Mouse (Mus musculus) hindbrain, embryonic 16.5 days (tissue): ENCODE measurements at regions not wholly inside any gene's neighbourhood (a gene's known extent, or its start where the extent isn't known, plus 50 kb on each side); places are given as distances from the start of the nearest gene placed in this dataset.
A peak's percentile ranks its signal among the peaks of the same experiment; 100 is the strongest.

Experiments used
- ATAC-seq: fragments of 200-750 bp; cut with Nextera tagmentation; 2 replicates; pipeline ENCODE4 v1.8.0; 2017; ENCODE audit warnings: moderate TSS enrichment, moderate library complexity
- H3K27ac ChIP-seq: fragments of 300-500 bp; sonication (generic); 2 replicates; pipeline ENCODE4 v1.5.1; 2014; ENCODE audit warnings: low read depth, mild to moderate bottlenecking, control low read depth, low read length, moderate library complexity
- H3K27me3 ChIP-seq: fragments of 300-500 bp; sonication (generic); replicated peaks from 2 replicates; pipeline ENCODE4 v1.6.1; 2014; ENCODE audit warnings: low read length; ENCODE audit not compliant: control insufficient read depth, insufficient read depth
- H3K36me3 ChIP-seq: fragments of 300-500 bp; sonication (generic); 2 replicates; pipeline ENCODE4 v1.6.1; 2014; ENCODE audit warnings: mild to moderate bottlenecking, low read length, moderate library complexity, mixed read lengths; ENCODE audit not compliant: control insufficient read depth, insufficient read depth
- H3K4me1 ChIP-seq: fragments of 300-500 bp; sonication (generic); 2 replicates; pipeline ENCODE4 v1.6.1; 2014; ENCODE audit warnings: low read depth, low read length; ENCODE audit not compliant: control insufficient read depth, insufficient read depth
- H3K4me2 ChIP-seq: fragments of 300-500 bp; sonication (generic); 2 replicates; pipeline ENCODE4 v1.6.1; 2014; ENCODE audit warnings: mild to moderate bottlenecking, low read length, control low read depth, moderate library complexity
- H3K4me3 ChIP-seq: fragments of 300-500 bp; sonication (generic); 2 replicates; pipeline ENCODE4 v1.5.1; 2014; ENCODE audit warnings: mild to moderate bottlenecking, low read length, control low read depth, moderate library complexity
- H3K9ac ChIP-seq: fragments of 300-500 bp; sonication (generic); 2 replicates; pipeline ENCODE4 v1.6.1; 2014; ENCODE audit warnings: low read depth, mild to moderate bottlenecking, control low read depth, low read length, moderate library complexity
- H3K9me3 ChIP-seq: fragments of 300-500 bp; sonication (generic); 2 replicates; pipeline ENCODE4 v1.6.1; 2014; ENCODE audit warnings: mild to moderate bottlenecking, low read length, moderate library complexity; ENCODE audit not compliant: control insufficient read depth
- WGBS: fragments of 180-500 bp; shearing (Covaris S2); extraction: QIAGEN DNeasy Blood & Tissue Kit; methylation state at CpG from one replicate; pipeline ENCODE4 v1.1.7; 2014; 5-methylcytosine and 5-hydroxymethylcytosine counted together

DNA sequence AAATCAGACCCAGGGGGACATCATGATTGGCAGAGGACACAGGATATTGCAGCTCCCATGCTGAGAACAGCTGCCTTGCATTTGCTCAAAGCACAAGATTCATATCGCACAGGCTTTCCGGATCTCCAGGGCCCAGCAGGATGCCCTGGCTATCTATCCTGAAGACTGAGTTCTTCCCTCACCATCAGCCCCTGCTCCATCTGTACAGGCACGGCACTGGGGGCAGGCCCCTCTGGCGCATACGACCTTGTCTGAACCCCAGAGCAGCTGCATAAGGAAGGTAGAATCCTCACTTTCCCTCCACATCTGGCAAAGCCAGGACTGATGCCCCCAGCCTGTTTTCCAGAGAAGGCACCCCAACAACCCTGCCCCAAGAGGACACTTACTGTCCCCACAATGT, 266.8 kb downstream of the Tns1 start:
- Histone ChIP-seq H3K27me3 (no peaks in the 10 kb centered on the region), H3K27ac (no peak overlapping the region), H3K9ac (no peak overlapping the region), H3K4me1 (peaks cover 2% of the 10 kb centered on the region), H3K4me2 (no peak overlapping the region), H3K4me3 (no peak overlapping the region), H3K9me3 (no peaks in the 10 kb centered on the region), H3K36me3 (no peaks in the 10 kb centered on the region)
- no peak for ATAC-seq
- WGBS, result 50% methylated on average over 5 of the region's 5 CpGs

DNA sequence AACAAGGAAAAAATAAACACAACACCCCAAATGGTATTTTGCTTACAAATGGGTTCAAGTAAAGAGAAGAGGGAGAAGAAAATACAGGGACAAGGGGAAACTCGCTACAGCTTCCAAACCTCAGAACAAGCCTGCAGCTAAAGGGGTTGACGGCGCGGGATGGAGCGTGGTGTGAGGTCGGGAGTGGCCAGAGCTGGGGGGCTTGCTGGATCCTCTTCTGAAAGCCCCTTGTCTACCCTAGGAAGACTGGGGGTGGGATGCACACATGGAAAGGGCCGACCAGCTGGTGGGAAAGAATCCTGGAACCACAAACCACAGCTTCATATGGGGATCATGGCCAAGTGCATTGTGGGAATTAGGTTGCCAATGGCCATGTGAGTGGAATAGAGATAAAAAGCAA, 267.4 kb downstream of the Tns1 start:
- no peak for ATAC-seq
- Histone ChIP-seq H3K4me1 (no peaks in the 10 kb centered on the region; the same call in 1 of the 2 replicates), H3K4me2 (no peak overlapping the region), H3K27me3 (no peaks in the 10 kb centered on the region), H3K27ac (no peak overlapping the region), H3K9me3 (no peaks in the 10 kb centered on the region), H3K36me3 (no peaks in the 10 kb centered on the region), H3K4me3 (no peak overlapping the region), H3K9ac (no peak overlapping the region)
- WGBS, result 93% methylated on average over 7 of the region's 7 CpGs

DNA sequence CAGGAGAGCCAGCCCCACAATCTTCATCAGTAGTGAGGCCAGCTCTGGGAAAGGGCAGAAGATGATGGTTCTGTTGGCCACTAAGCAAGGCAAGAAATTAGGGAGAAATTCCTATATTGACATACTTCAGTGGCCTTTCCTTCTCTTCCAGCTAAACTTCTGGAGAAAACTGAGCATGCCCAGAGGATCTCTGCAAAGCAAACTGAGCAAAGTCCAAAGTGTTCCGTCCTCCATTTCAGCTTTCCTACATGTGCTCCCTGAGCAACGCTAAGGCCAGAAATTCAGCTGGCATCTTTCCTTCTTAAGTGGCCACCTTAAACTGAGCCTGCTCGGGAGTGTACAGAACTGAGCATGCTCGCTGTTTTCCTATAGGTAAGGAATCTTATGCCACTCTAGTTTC, 268.9 kb downstream of the Tns1 start:
- H3K4me2 ChIP-seq, result no peak overlapping the region
- 92% methylated on average over 4 of the region's 4 CpGs for WGBS
- H3K4me1 ChIP-seq, result no peaks in the 10 kb centered on the region; the same call in none of the 2 replicates
- no peak overlapping the region for H3K4me3 ChIP-seq
- ATAC-seq, result no peak
- H3K9me3 ChIP-seq, result no peaks in the 10 kb centered on the region
- no peaks in the 10 kb centered on the region for H3K36me3 ChIP-seq
- H3K27ac ChIP-seq, result no peak overlapping the region
- H3K27me3 ChIP-seq, result no peaks in the 10 kb centered on the region
- H3K9ac ChIP-seq, result no peak overlapping the region

DNA sequence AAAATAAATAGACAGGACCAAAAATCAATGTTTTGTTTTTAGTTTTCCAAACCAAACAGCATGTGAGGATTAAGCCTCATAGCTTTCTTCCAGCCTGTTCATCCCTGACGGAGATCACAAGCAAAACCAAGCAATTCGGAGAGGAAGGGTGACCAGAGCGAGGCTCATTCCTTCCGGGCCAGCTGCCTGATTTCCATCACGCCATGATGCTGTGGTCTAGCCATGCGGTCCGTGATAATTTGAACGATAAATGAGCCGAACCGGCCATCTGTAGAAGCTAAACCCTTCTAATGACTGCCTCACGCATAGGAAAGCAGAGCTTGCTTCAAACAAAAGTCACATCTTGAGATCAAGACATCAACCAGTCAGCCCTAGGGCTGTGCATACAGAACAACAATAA, 270.4 kb downstream of the Tns1 start:
- Histone ChIP-seq H3K27ac (no peak overlapping the region), H3K9ac (no peak overlapping the region), H3K36me3 (no peaks in the 10 kb centered on the region), H3K4me2 (no peak overlapping the region), H3K27me3 (no peaks in the 10 kb centered on the region), H3K4me1 (no peaks in the 10 kb centered on the region; the same call in none of the 2 replicates), H3K4me3 (no peak overlapping the region), H3K9me3 (no peaks in the 10 kb centered on the region)
- WGBS, result 64% methylated on average over 11 of the region's 11 CpGs
- ATAC-seq, result peak; percentile 24; the same call in 1 of the 2 replicates

DNA sequence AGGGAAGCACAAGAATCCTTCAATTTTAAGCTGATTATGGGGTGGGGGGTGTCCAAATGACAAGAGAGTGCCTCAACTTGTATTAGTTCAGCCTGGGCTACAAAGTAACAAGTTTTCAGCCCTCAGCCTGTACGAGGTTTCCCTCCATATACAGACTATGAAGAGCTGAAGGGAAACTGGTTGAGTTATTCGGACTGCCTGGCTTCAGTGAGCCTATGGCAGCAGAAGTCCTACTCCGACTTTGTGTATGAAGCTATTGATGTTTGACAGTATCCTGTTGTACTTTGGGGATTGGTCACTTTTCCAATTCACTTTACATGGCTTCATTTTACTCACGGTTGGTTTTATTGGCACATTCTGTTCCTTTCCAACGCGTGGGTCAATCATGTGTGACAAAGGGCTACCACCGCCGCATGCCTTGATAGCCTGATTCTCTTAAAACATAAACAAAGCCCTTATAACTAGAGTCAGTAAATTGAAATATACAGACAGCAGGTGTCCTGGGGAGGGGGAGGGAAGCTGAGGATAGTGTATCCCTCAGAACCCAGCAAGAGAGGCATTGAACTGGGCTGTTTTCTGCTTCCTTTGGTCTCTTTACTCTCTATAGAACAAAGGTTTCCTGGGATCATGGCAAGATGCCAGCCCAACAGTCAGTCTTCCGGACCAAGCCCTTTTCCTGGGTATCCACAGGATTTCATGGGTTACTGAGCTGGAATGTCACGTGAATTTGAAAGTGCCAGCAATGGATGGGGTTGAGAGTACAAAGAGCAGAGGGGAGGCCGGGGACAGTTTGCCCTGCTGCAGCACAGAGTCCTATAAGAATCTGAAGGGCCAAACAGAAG, 273.9 kb downstream of the Tns1 start:
- peak; percentile 89 for ATAC-seq
- no peak overlapping the region for H3K4me3 ChIP-seq
- 21% methylated on average over 11 of the region's 11 CpGs for WGBS

DNA sequence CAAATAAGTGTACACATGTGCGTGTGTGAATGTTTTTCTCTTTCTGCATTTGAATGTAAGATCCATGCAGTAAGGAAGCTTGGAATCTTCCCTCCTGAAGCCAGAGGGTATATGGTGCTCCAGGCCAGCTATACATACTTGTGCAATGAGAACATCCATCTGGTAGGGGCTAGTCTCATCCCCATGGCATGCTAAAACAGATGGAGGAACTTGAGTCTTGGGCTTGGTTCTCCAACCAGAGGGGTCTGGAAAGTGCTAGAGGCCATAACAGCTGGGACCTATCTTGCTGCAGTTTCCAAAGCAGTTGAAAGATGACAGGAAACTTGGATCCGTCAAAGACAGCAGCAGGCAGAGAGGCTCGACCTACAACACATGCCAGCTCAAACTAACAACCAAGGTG, 275.9 kb downstream of the Tns1 start:
- Histone ChIP-seq H3K4me3 (no peak overlapping the region), H3K4me2 (no peak overlapping the region), H3K36me3 (no peaks in the 10 kb centered on the region), H3K9ac (no peak overlapping the region), H3K27me3 (no peaks in the 10 kb centered on the region), H3K27ac (no peak overlapping the region), H3K4me1 (no peaks in the 10 kb centered on the region; the same call in 1 of the 2 replicates), H3K9me3 (no peaks in the 10 kb centered on the region)
- ATAC-seq, result no peak
- 83% methylated on average over 3 of the region's 3 CpGs for WGBS

More for the DNA sequence above, 273.9 kb downstream of the Tns1 start:
- Histone ChIP-seq H3K9me3 (no peaks in the 10 kb centered on the region), H3K36me3 (no peaks in the 10 kb centered on the region), H3K9ac (no peak overlapping the region), H3K4me1 (no peaks in the 10 kb centered on the region; the same call in none of the 2 replicates), H3K27ac (peak overlapping the region; percentile 40; the same call in 1 of the 2 replicates), H3K27me3 (no peaks in the 10 kb centered on the region), H3K4me2 (no peak overlapping the region)

DNA sequence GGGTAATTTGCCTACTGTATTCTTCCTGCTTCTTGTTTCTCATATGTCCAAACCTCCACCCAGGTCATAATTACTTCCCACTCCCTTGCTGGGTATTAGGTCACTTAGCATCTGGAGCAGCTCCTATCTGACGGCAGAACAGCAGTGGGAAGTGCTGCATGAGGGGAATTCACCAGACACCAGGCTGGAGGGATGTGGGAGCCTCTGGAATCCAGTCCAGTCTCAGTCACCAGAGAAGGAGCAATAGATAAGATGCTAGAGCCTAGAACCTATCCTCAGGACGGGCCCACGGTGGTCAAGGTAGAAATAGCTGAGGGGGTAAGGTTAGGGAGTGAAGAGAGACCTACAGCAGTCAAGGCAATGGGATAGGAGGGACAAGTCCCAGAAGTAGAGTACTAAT, 277.1 kb downstream of the Tns1 start:
- Histone ChIP-seq H3K9me3 (no peaks in the 10 kb centered on the region), H3K27me3 (no peaks in the 10 kb centered on the region), H3K27ac (no peak overlapping the region), H3K4me2 (no peak overlapping the region), H3K4me1 (no peaks in the 10 kb centered on the region; the same call in 1 of the 2 replicates), H3K9ac (no peak overlapping the region), H3K36me3 (no peaks in the 10 kb centered on the region), H3K4me3 (no peak overlapping the region)
- 80% methylated on average over 3 of the region's 3 CpGs for WGBS
- ATAC-seq, result no peak

DNA sequence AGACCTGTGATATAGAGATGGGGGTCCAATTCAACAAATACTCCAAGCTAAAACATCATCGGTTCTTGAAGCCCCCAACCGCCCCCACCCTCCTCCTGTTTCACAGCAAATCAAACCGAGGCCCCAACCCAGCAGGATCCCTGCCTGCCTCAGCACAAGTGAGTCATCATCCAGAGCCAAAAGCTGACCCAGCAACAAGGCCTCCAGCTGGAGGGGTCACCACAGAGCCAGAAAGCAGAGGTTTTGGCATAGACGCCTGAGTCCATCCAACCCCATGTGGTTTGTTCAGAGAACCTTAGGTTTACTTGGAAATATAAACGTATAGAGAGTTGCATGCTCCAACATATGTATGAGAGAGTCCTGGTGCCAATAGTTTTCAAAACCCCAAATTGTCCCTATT, 279.1 kb downstream of the Tns1 start:
- Histone ChIP-seq H3K36me3 (no peaks in the 10 kb centered on the region), H3K9me3 (no peaks in the 10 kb centered on the region), H3K4me1 (no peaks in the 10 kb centered on the region), H3K9ac (no peak overlapping the region), H3K4me3 (no peak overlapping the region), H3K27me3 (no peaks in the 10 kb centered on the region), H3K27ac (no peak overlapping the region), H3K4me2 (no peak overlapping the region)
- no peak for ATAC-seq
- 76% methylated on average over 5 of the region's 5 CpGs for WGBS

DNA sequence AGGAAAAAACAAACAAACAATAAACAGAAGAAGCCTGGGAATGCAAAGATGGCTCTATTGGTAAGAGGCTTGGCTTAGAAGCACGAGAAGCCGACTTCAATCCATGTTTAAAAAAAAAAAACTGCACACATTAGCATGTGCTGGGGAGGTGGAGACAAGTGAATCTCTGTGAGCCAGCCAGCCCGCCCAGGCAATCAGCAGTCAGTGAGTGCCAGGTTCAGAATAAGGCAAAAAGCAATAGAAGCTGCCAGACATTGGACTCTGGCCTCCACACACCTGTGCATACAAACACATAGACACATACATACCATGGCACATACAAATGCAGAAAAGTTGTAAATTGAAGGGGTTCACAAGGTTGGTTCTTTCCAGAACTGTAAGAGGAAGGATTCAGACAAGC, 279.7 kb downstream of the Tns1 start:
- Histone ChIP-seq H3K27me3 (no peaks in the 10 kb centered on the region), H3K4me1 (no peaks in the 10 kb centered on the region), H3K9me3 (no peaks in the 10 kb centered on the region), H3K4me3 (no peak overlapping the region), H3K9ac (no peak overlapping the region), H3K36me3 (no peaks in the 10 kb centered on the region), H3K4me2 (no peak overlapping the region), H3K27ac (no peak overlapping the region)
- ATAC-seq, result no peak
- WGBS, result 60% methylated on average over 3 of the region's 3 CpGs
